Mouse (Mus musculus) lung, embryonic 15.5 days (tissue): ENCODE data around the gene Ptpn7. TPM values are rescaled to one million over a fixed set of nuclear protein-coding genes. Genes with fewer than 3 reads are reported as not detected.
A peak's percentile ranks its signal among the peaks of the same experiment; 100 is the strongest.

Experiments
- ATAC-seq: fragments of 200-750 bp; cut with Nextera tagmentation; 2 replicates; pipeline ENCODE4 v1.8.0; 2017; ENCODE audit warnings: moderate number of reproducible peaks, borderline replicate concordance; ENCODE audit not compliant: low FRiP score, low TSS enrichment; ENCODE audit errors: extremely low read depth
- H3K27ac ChIP-seq: fragments of 300-500 bp; sonication (generic); 2 replicates; pipeline ENCODE4 v1.5.1; 2015; ENCODE audit warnings: moderate library complexity, mild to moderate bottlenecking, inconsistent platforms
- H3K27me3 ChIP-seq: fragments of 300-500 bp; sonication (generic); 2 replicates; pipeline ENCODE4 v1.6.1; 2015; ENCODE audit warnings: inconsistent platforms
- H3K36me3 ChIP-seq: fragments of 300-500 bp; sonication (generic); 2 replicates; pipeline ENCODE4 v1.6.1; 2015; ENCODE audit warnings: inconsistent platforms
- H3K4me1 ChIP-seq: fragments of 300-500 bp; sonication (generic); 2 replicates; pipeline ENCODE4 v1.6.1; 2015; ENCODE audit warnings: inconsistent platforms
- H3K4me2 ChIP-seq: fragments of 300-500 bp; sonication (generic); 2 replicates; pipeline ENCODE4 v1.6.1; 2015; ENCODE audit warnings: inconsistent platforms, mild to moderate bottlenecking, moderate library complexity
- H3K4me3 ChIP-seq: fragments of 300-500 bp; sonication (generic); 2 replicates; pipeline ENCODE4 v1.5.1; 2015; ENCODE audit warnings: mild to moderate bottlenecking, inconsistent platforms
- H3K9ac ChIP-seq: fragments of 300-500 bp; sonication (generic); 2 replicates; pipeline ENCODE4 v1.6.1; 2015; ENCODE audit warnings: inconsistent platforms
- H3K9me3 ChIP-seq: fragments of 300-500 bp; sonication (generic); 2 replicates; pipeline ENCODE4 v1.6.1; 2016; ENCODE audit warnings: inconsistent platforms
- WGBS: fragments of 180-500 bp; shearing (Covaris S2); methylation state at CpG from one replicate; pipeline ENCODE4 v1.1.7; 2015; 5-methylcytosine and 5-hydroxymethylcytosine counted together
- polyA plus RNA-seq: library from polyadenylated mRNA; unstranded; fragments of >200 nt; fragmentation: Nextera tagmentation; extraction: Ambion mirVana; gene quantifications from 2 replicates; pipeline ENCODE4 v1.2.1, GENCODE M21; 2015

Ptpn7 gene
- polyA plus RNA-seq = 2.9 and 5.8 TPM in 2 replicates

DNA sequence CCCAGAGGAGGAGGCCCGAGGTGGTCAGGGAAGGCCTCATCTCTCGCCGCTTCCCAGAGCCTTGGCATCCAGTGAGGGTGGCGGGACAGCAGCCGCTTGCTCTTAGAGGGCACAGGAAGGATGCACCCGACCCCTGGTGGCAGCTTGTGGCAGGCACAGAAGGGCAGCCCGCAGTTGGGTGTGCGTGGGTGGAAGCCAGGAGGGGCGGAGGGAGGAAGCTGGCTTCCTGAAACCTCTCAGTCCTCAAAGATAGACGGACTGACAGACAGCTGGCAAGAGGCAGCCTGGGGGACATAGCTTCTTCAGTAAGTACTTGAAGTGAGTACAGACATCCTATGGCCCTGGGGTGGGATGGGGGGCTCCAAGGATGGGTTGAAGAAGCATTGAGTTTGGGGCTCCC lies at the start of gene Ptpn7:
Ptpn7 (plus strand) TSS at position 228 of the 400 bp plus-strand sequence.
- no peaks in the 10 kb centered on the region for H3K36me3 ChIP-seq
- H3K4me3 ChIP-seq = no peak within 1 kb of the TSS
- 21% methylated on average over 10 of the region's 10 CpGs for WGBS
- peak within 1 kb of the TSS; percentile 37 for H3K27ac ChIP-seq
- ATAC-seq = peak; percentile 23; the same call in 1 of the 2 replicates
- peak within 1 kb of the TSS; percentile 2; the same call in 1 of the 2 replicates for H3K4me2 ChIP-seq
- H3K9me3 ChIP-seq = no peaks in the 10 kb centered on the region
- H3K9ac ChIP-seq = no peak within 1 kb of the TSS
- peaks cover 11% of the 10 kb centered on the region for H3K4me1 ChIP-seq
- H3K27me3 ChIP-seq = peaks cover 10% of the 10 kb centered on the region; the same call in 1 of the 2 replicates

DNA sequence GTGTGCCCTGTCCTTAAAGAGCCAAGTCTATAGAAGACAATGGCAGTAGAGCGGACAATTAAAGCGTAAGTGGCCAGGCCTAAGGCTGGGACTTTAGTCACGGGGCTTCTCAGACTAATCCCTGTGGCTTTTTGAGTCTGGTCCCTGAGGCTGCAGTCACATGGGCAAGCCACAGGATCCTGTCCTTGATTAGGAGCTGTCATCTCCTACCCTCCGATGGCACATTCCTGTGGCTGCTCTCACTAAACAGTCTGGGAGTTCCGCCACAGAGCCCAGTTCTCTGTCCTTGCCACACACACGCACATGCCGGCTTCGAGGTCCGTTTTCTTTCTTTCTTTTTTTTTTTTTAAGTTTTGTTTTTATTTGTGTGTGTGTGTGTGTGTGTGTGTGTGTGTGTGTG lies 49.0 kb upstream of the Ptpn7 start:
- no peaks in the 10 kb centered on the region for H3K36me3 ChIP-seq
- H3K27ac ChIP-seq = no peak overlapping the region
- peak; percentile 25; the same call in 1 of the 2 replicates for ATAC-seq
- no peak overlapping the region for H3K4me2 ChIP-seq
- 53% methylated on average over 9 of the region's 9 CpGs for WGBS
- H3K4me3 ChIP-seq = no peak overlapping the region
- 0 out of 2 replicates have a peak, but pooled peaks cover 3% of the 10 kb centered on the region for H3K4me1 ChIP-seq
- peaks cover 36% of the 10 kb centered on the region for H3K27me3 ChIP-seq
- H3K9ac ChIP-seq = no peak overlapping the region
- no peaks in the 10 kb centered on the region for H3K9me3 ChIP-seq

- no peak overlapping the region for H3K27ac ChIP-seq
- no peak overlapping the region for H3K4me3 ChIP-seq
- WGBS = 12% methylated on average over 28 of the region's 28 CpGs
- no peak overlapping the region for H3K9ac ChIP-seq
- peak overlapping the region; percentile 12; the same call in 1 of the 2 replicates for H3K4me2 ChIP-seq
- no peaks in the 10 kb centered on the region for H3K36me3 ChIP-seq
- no peak for ATAC-seq
- H3K27me3 ChIP-seq = peaks cover 39% of the 10 kb centered on the region
- no peaks in the 10 kb centered on the region for H3K9me3 ChIP-seq
- H3K4me1 ChIP-seq = no peaks in the 10 kb centered on the region
Measured at GRCm38 (mm10) chr1:135085296-135085871, 47.1 kb upstream of the Ptpn7 start.

GRCm38 (mm10) chr1:135086015-135086414 lies 46.5 kb upstream of the Ptpn7 start:
- 35% methylated on average over 7 of the region's 7 CpGs for WGBS
- peak; percentile 35; the same call in 1 of the 2 replicates for ATAC-seq
- Histone ChIP-seq H3K9me3 (no peaks in the 10 kb centered on the region), H3K27me3 (peaks cover 42% of the 10 kb centered on the region), H3K36me3 (no peaks in the 10 kb centered on the region), H3K27ac (no peak overlapping the region), H3K4me2 (no peak overlapping the region), H3K4me1 (no peaks in the 10 kb centered on the region), H3K4me3 (no peak overlapping the region), H3K9ac (no peak overlapping the region)

DNA sequence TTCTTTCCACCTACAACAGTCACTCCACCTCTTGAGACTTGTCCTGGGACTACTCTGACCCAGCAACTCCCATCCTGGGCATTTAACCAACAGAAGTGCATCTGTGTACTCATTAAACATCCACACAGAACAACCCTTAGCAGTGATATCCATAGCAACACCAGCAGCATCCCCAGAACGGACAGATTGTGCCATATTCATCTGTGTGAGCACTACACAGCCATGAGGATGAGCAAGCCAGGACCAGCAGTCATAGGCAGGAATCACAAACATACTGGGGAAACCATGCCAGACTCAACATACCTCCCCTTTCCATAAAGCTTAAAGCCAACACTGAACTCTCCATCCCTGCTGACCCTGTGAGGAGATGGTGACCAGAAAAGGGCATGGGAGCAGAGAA lies 45.1 kb upstream of the Ptpn7 start:
- H3K36me3 ChIP-seq = no peaks in the 10 kb centered on the region
- no peak overlapping the region for H3K27ac ChIP-seq
- no peaks in the 10 kb centered on the region for H3K4me1 ChIP-seq
- H3K27me3 ChIP-seq = peaks cover 42% of the 10 kb centered on the region
- H3K9me3 ChIP-seq = no peaks in the 10 kb centered on the region
- H3K4me2 ChIP-seq = no peak overlapping the region
- WGBS = 60% methylated on average over 1 of the region's 1 CpGs
- H3K9ac ChIP-seq = no peak overlapping the region
- H3K4me3 ChIP-seq = no peak overlapping the region
- ATAC-seq = no peak

DNA sequence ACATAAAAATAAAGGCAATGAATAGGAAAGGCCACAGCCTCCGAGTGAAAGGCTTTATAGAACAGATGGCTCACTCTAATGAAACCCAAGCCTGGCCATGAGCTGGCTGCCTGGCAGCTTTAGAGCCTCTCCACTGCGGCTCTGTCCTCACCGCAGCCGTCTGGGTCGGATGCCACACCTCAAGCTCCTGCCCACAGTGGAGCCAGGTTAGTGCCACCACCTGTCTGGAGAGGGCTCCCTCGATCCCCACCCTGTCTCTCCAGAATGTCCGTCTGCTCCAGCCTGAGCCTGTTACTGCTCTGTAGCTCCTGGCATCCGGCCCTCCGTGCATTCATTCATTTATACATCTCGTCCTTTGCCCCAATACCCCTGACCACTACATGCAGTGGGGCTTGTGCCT lies 42.9 kb upstream of the Ptpn7 start:
- Histone ChIP-seq H3K36me3 (no peaks in the 10 kb centered on the region), H3K9me3 (no peaks in the 10 kb centered on the region), H3K4me1 (no peaks in the 10 kb centered on the region), H3K27ac (no peak overlapping the region), H3K4me2 (no peak overlapping the region), H3K9ac (no peak overlapping the region), H3K27me3 (peaks cover 37% of the 10 kb centered on the region), H3K4me3 (no peak overlapping the region)
- 78% methylated on average over 10 of the region's 10 CpGs for WGBS
- ATAC-seq = no peak

GRCm38 (mm10) chr1:135090914-135091313 lies 41.6 kb upstream of the Ptpn7 start:
- no peaks in the 10 kb centered on the region for H3K9me3 ChIP-seq
- no peak overlapping the region for H3K4me3 ChIP-seq
- no peaks in the 10 kb centered on the region for H3K36me3 ChIP-seq
- 65% methylated on average over 3 of the region's 3 CpGs for WGBS
- 0 out of 2 replicates have a peak, but pooled peaks cover 3% of the 10 kb centered on the region for H3K4me1 ChIP-seq
- peaks cover 25% of the 10 kb centered on the region for H3K27me3 ChIP-seq
- no peak for ATAC-seq
- no peak overlapping the region for H3K4me2 ChIP-seq
- no peak overlapping the region for H3K9ac ChIP-seq
- no peak overlapping the region for H3K27ac ChIP-seq

- H3K4me3 ChIP-seq = no peak overlapping the region
- H3K9ac ChIP-seq = no peak overlapping the region
- H3K4me1 ChIP-seq = peaks cover 12% of the 10 kb centered on the region
- H3K27me3 ChIP-seq = 0 out of 2 replicates have a peak, but pooled peaks cover 4% of the 10 kb centered on the region
- no peak overlapping the region for H3K27ac ChIP-seq
- no peak for ATAC-seq
- no peak overlapping the region for H3K4me2 ChIP-seq
- H3K36me3 ChIP-seq = no peaks in the 10 kb centered on the region
- WGBS = 53% methylated on average over 7 of the region's 7 CpGs
- H3K9me3 ChIP-seq = no peaks in the 10 kb centered on the region
Measured at GRCm38 (mm10) chr1:135094723-135095122, 37.8 kb upstream of the Ptpn7 start.

GRCm38 (mm10) chr1:135095189-135095588 lies 37.3 kb upstream of the Ptpn7 start:
- Histone ChIP-seq H3K4me1 (peaks cover 13% of the 10 kb centered on the region), H3K9ac (no peak overlapping the region), H3K36me3 (no peaks in the 10 kb centered on the region), H3K27me3 (0 out of 2 replicates have a peak, but pooled peaks cover 5% of the 10 kb centered on the region), H3K4me3 (no peak overlapping the region), H3K4me2 (no peak overlapping the region), H3K9me3 (no peaks in the 10 kb centered on the region), H3K27ac (no peak overlapping the region)
- WGBS = 27% methylated on average over 7 of the region's 7 CpGs
- ATAC-seq = no peak

GRCm38 (mm10) chr1:135096312-135096711 lies 36.2 kb upstream of the Ptpn7 start:
- no peak overlapping the region for H3K4me2 ChIP-seq
- ATAC-seq = no peak; the same call in 1 of the 2 replicates
- H3K4me3 ChIP-seq = no peak overlapping the region
- H3K27me3 ChIP-seq = peaks cover 13% of the 10 kb centered on the region; the same call in 1 of the 2 replicates
- no peak overlapping the region for H3K27ac ChIP-seq
- H3K36me3 ChIP-seq = no peaks in the 10 kb centered on the region
- no peaks in the 10 kb centered on the region for H3K9me3 ChIP-seq
- H3K4me1 ChIP-seq = peaks cover 18% of the 10 kb centered on the region
- no peak overlapping the region for H3K9ac ChIP-seq
- WGBS = 67% methylated on average over 11 of the region's 11 CpGs

- H3K9me3 ChIP-seq = no peaks in the 10 kb centered on the region
Measured at GRCm38 (mm10) chr1:135097441-135097840, 35.1 kb upstream of the Ptpn7 start.

GRCm38 (mm10) chr1:135098441-135098840 lies 34.1 kb upstream of the Ptpn7 start:
- ATAC-seq = no peak
- Histone ChIP-seq H3K4me2 (no peak overlapping the region), H3K9me3 (no peaks in the 10 kb centered on the region), H3K27ac (peak overlapping the region; percentile 44), H3K4me3 (no peak overlapping the region), H3K27me3 (peaks cover 32% of the 10 kb centered on the region), H3K9ac (no peak overlapping the region), H3K4me1 (peaks cover 18% of the 10 kb centered on the region), H3K36me3 (no peaks in the 10 kb centered on the region)
- WGBS = 80% methylated on average over 7 of the region's 7 CpGs

More at GRCm38 (mm10) chr1:135097441-135097840, 35.1 kb upstream of the Ptpn7 start:
- 95% methylated on average over 6 of the region's 6 CpGs for WGBS
- Histone ChIP-seq H3K27me3 (peaks cover 22% of the 10 kb centered on the region; the same call in 1 of the 2 replicates), H3K4me2 (no peak overlapping the region), H3K36me3 (no peaks in the 10 kb centered on the region), H3K27ac (no peak overlapping the region), H3K9ac (no peak overlapping the region), H3K4me3 (no peak overlapping the region), H3K4me1 (peaks cover 18% of the 10 kb centered on the region)
- ATAC-seq = no peak
